Mouse (Mus musculus) myocyte (in vitro differentiated cells): ENCODE measurements around the gene Enpp3. TPM values are rescaled to one million over a fixed set of nuclear protein-coding genes. Genes with fewer than 3 reads are reported as not detected.

Experiments used
- H3K27me3 ChIP-seq: one replicate; pipeline ENCODE4 v1.6.1; 2011; ENCODE audit not compliant: control insufficient read depth, insufficient read depth, insufficient read length
- H3K36me3 ChIP-seq: one replicate; pipeline ENCODE4 v1.6.1; 2011; ENCODE audit not compliant: control insufficient read depth, insufficient read depth
- H3K4me2 ChIP-seq: one replicate; pipeline ENCODE4 v1.6.1; 2011; ENCODE audit warnings: low read depth, control low read depth
- H3K4me3 ChIP-seq: one replicate; pipeline ENCODE4 v1.5.1; 2011; ENCODE audit warnings: mild to moderate bottlenecking, control low read depth, moderate library complexity
- H3K79me2 ChIP-seq: one replicate; pipeline ENCODE4 v1.6.1; 2011; ENCODE audit not compliant: control insufficient read depth, insufficient read depth
- H3ac ChIP-seq: one replicate; pipeline ENCODE4 v1.6.1; 2011; ENCODE audit not compliant: control insufficient read depth, insufficient read length
- CEBPB ChIP-seq: IDR thresholded peaks from 2 replicates; pipeline ENCODE4 v1.6.1; 2011; ENCODE audit warnings: mild to moderate bottlenecking, moderate library complexity; ENCODE audit not compliant: poor library complexity, insufficient read depth, severe bottlenecking
- E2F4 ChIP-seq: IDR thresholded peaks from one replicate; pipeline ENCODE4 v1.6.1; 2011; ENCODE audit warnings: mild to moderate bottlenecking, control low read depth, moderate library complexity; ENCODE audit not compliant: insufficient read depth
- MAX ChIP-seq: IDR thresholded peaks from one replicate; pipeline ENCODE4 v1.6.1; 2011; ENCODE audit warnings: low read depth, mild to moderate bottlenecking, control low read depth
- MYOD1 ChIP-seq, 3 experiments: IDR thresholded peaks; one replicate each; pipeline ENCODE4 v1.6.1; 2011; ENCODE audit warnings: control low read depth in 2 of 3, low read depth in 2 of 3, mild to moderate bottlenecking in 2 of 3, moderate library complexity in 1 of 3; ENCODE audit not compliant: insufficient read length in 2 of 3, control insufficient read depth in 1 of 3
- MYOG ChIP-seq, 3 experiments: IDR thresholded peaks; one replicate each; pipeline ENCODE4 v1.6.1; 2011; ENCODE audit warnings: control low read depth in 2 of 3, low read depth in 2 of 3, mild to moderate bottlenecking in 2 of 3; ENCODE audit not compliant: insufficient read length in 2 of 3, control insufficient read depth in 1 of 3, insufficient read depth in 1 of 3
- POLR2A ChIP-seq: IDR thresholded peaks from one replicate; pipeline ENCODE4 v1.6.1; 2011; ENCODE audit warnings: low read depth, mild to moderate bottlenecking, control low read depth, moderate library complexity; ENCODE audit not compliant: insufficient read length
- POLR2AphosphoS2 ChIP-seq: IDR thresholded peaks from one replicate; pipeline ENCODE4 v1.6.1; 2011; ENCODE audit warnings: low read depth, control low read depth; ENCODE audit not compliant: insufficient read length
- REST ChIP-seq: IDR thresholded peaks from one replicate; pipeline ENCODE4 v1.6.1; 2011; ENCODE audit warnings: mild to moderate bottlenecking, control low read depth, moderate library complexity; ENCODE audit not compliant: insufficient read depth, insufficient read length
- SRF ChIP-seq: IDR thresholded peaks from one replicate; pipeline ENCODE4 v1.6.1; 2011; ENCODE audit warnings: low read depth; ENCODE audit not compliant: control insufficient read depth, insufficient read length
- TCF12 ChIP-seq: IDR thresholded peaks from one replicate; pipeline ENCODE4 v1.6.1; 2011; ENCODE audit warnings: mild to moderate bottlenecking, control low read depth; ENCODE audit not compliant: poor library complexity, insufficient read depth, severe bottlenecking
- TCF3 ChIP-seq: IDR thresholded peaks from one replicate; pipeline ENCODE4 v1.6.1; 2011; ENCODE audit warnings: low read depth, control low read depth; ENCODE audit not compliant: insufficient read length
- USF1 ChIP-seq: IDR thresholded peaks from one replicate; pipeline ENCODE4 v1.6.1; 2011; ENCODE audit warnings: low read depth, mild to moderate bottlenecking, control low read depth, moderate library complexity
- polyA plus RNA-seq: library from polyadenylated mRNA; unstranded; fragments of >200 nt; fragmentation: generic; extraction: Trizol; gene quantifications from one replicate; pipeline ENCODE4 v1.2.1, GENCODE M21; 2012; ENCODE audit warnings: missing spikeins

Gene Enpp3
- polyA plus RNA-seq, 1 experiment: 3.6 TPM

GRCm38 (mm10) chr10:24735027-24735777 is 107.4 kb downstream of the Enpp3 start:
- TF ChIP-seq POLR2A (no peak), POLR2AphosphoS2 (no peak), REST (no peak), CEBPB (no peak)

GRCm38 (mm10) chr10:24727478-24727877 is 115.1 kb downstream of the Enpp3 start:
- H3K4me2 ChIP-seq: no peak overlapping the region
- no peak for TF ChIP-seq TCF12
- no peak for TF ChIP-seq POLR2AphosphoS2
- no peak for TF ChIP-seq REST
- TF ChIP-seq SRF: no peak
- TF ChIP-seq MYOD1 (IDR thresholded peaks at IDR 0.05; ENCODE audit: control insufficient read depth in 1 of 3, insufficient read length in 2 of 3, low read depth in 2 of 3): no peak
- no peak for TF ChIP-seq CEBPB
- no peak for TF ChIP-seq POLR2A
- no peak for TF ChIP-seq MYOG (IDR thresholded peaks at IDR 0.05; ENCODE audit: control insufficient read depth in 1 of 3, insufficient read depth in 1 of 3, insufficient read length in 2 of 3, low read depth in 2 of 3)
- no peak for TF ChIP-seq USF1
- no peak for TF ChIP-seq TCF3
- TF ChIP-seq MAX: no peak
- TF ChIP-seq E2F4: no peak
- no peaks in the 10 kb centered on the region for H3K36me3 ChIP-seq
- H3K27me3 ChIP-seq: no peaks in the 10 kb centered on the region
- no peaks in the 10 kb centered on the region for H3K79me2 ChIP-seq
- no peak overlapping the region for H3K4me3 ChIP-seq
- H3ac ChIP-seq: no peak overlapping the region

More at GRCm38 (mm10) chr10:24735027-24735777, 107.4 kb downstream of the Enpp3 start:
- Histone ChIP-seq H3K79me2 (no peaks in the 10 kb centered on the region), H3ac (no peak overlapping the region), H3K27me3 (no peaks in the 10 kb centered on the region), H3K36me3 (no peaks in the 10 kb centered on the region), H3K4me2 (no peak overlapping the region), H3K4me3 (no peak overlapping the region)

- H3K27me3 ChIP-seq: no peaks in the 10 kb centered on the region
- no peak overlapping the region for H3K4me3 ChIP-seq
- no peaks in the 10 kb centered on the region for H3K79me2 ChIP-seq
- no peak overlapping the region for H3ac ChIP-seq
- H3K4me2 ChIP-seq: no peak overlapping the region
- TF ChIP-seq MYOD1 (IDR thresholded peaks at IDR 0.05; ENCODE audit: control insufficient read depth in 1 of 3, insufficient read length in 2 of 3, low read depth in 2 of 3): no peak
- TF ChIP-seq MYOG (IDR thresholded peaks at IDR 0.05; ENCODE audit: control insufficient read depth in 1 of 3, insufficient read depth in 1 of 3, insufficient read length in 2 of 3, low read depth in 2 of 3): no peak
- no peak for TF ChIP-seq POLR2A
- TF ChIP-seq E2F4: no peak
- no peak for TF ChIP-seq MAX
- no peak for TF ChIP-seq REST
- no peak for TF ChIP-seq USF1
- no peak for TF ChIP-seq TCF12
- TF ChIP-seq POLR2AphosphoS2: no peak
- no peak for TF ChIP-seq SRF
- no peak for TF ChIP-seq TCF3
- TF ChIP-seq CEBPB: no peak
- H3K36me3 ChIP-seq: no peaks in the 10 kb centered on the region
Observed at GRCm38 (mm10) chr10:24725197-24725596, 117.4 kb downstream of the Enpp3 start.

Other genes starting within 250 kb of the Enpp3 start
- gene Ccn2, start 247.4 kb downstream of the Enpp3 start, polyA plus RNA-seq: 7.2 TPM
- gene Enpp1, start 130.7 kb downstream of the Enpp3 start, polyA plus RNA-seq: 2.6 TPM
- gene Med23, start 27.2 kb upstream of the Enpp3 start, polyA plus RNA-seq: 9.7 TPM
- gene Arg1, start 84.7 kb upstream of the Enpp3 start, polyA plus RNA-seq: not detected